Comparison of ENCODE assay signal across 15 mouse cellular contexts in the genomic region with DNA sequence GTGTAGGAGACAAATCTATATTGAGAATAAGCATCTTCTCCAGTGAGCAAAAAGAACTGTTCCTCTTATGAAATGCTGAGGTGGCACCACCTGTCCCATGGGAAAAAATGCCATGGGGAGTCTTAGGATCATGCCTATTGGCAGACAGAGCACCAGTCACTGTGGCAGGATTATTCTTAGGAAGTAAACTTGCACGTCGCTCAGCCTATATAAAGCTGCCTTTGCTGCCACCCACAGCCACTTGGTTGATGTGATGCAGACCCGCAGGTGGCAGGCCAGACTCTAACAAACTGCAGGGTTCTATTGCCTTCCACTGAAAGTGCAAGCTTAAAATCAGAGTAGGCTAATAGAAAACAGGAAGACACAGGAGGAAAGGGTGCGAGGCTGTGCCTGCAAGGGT.
DNase-seq lines count a peak whose midpoint lies in the region; TF ChIP-seq lines count a peak whose summit lies in the region.
"Had no signal": no experiment of that assay in that cellular context is flagged by ENCODE, and none has a peak within 500 bp of the region (broad histone marks: within the 10 kb centered on the region; RNA-seq: fewer than 3 reads in every experiment).

No protein-coding gene starts in this region.

- no peak overlapping the region for H3K27ac ChIP-seq in cortical plate, adult 2 months (ENCODE audit: insufficient read depth, low read length)
- H3K27ac ChIP-seq: kidney, embryonic 15.5 days; limb, embryonic 13.5 days; liver, embryonic 15.5 days; neural tube, embryonic 15.5 days had no signal

- H3K4me1 ChIP-seq in cortical plate, adult 2 months (ENCODE audit: control insufficient read depth, insufficient read depth, low read length): peaks cover 4% of the 10 kb centered on the region; the same call in 1 of the 2 replicates
- H3K4me1 ChIP-seq: kidney, embryonic 15.5 days; liver, embryonic 15.5 days; neural tube, embryonic 15.5 days had no signal

- TF ChIP-seq CTCF in cortical plate, adult 2 months (IDR thresholded peaks at IDR 0.05; ENCODE audit: extremely low read depth, insufficient read depth, low read length): peak; percentile 10; the same call in 1 of the 2 replicates

- no peak for TF ChIP-seq POLR2A in cortical plate, adult 2 months (IDR thresholded peaks at IDR 0.05; ENCODE audit: extremely low read depth, insufficient read depth, low read length)

- H3K4me3 ChIP-seq in cortical plate, adult 2 months (ENCODE audit: insufficient read depth, low read length): no peak overlapping the region
- H3K4me3 ChIP-seq: kidney, embryonic 15.5 days; limb, embryonic 13.5 days; liver, embryonic 15.5 days; neural tube, embryonic 15.5 days had no signal

- peak; percentile 28 for DNase-seq in layer of hippocampus, adult 9-11 months
- no peak for DNase-seq in layer of hippocampus, postnatal 10 days (ENCODE audit: low spot score in 2 of 2)
- DNase-seq in frontal cortex, postnatal 25 days (ENCODE audit: low spot score in 2 of 2): peak; percentile 5 to 11
- DNase-seq in right cerebral cortex, postnatal 14 days: peak; percentile 33
- no peak for DNase-seq in kidney, postnatal 14 days
- DNase-seq in gastrocnemius, adult 18-20 months (ENCODE audit: low spot score): no peak
- DNase-seq: adrenal gland, postnatal 25 days; cerebellum, postnatal 10 days; heart, postnatal 10 days; lung, postnatal 10 days had no signal

Comparison
In these comparisons a context has a peak if more than half of its experiments do, and no peak if none do; other contexts are left out.
1. DNase-seq: peak in layer of hippocampus, adult 9-11 months (single experiment), frontal cortex, postnatal 25 days (2 of 2) and right cerebral cortex, postnatal 14 days (single experiment); none in layer of hippocampus, postnatal 10 days (0 of 2), kidney, postnatal 14 days (single experiment) and gastrocnemius, adult 18-20 months (single experiment).